Mouse (Mus musculus) heart, postnatal 4 days (tissue): ENCODE results near the gene Galnt6. TPM values are rescaled to one million over a fixed set of nuclear protein-coding genes. Genes with fewer than 3 reads are reported as not detected.
A peak's percentile ranks its signal among the peaks of the same experiment; 100 is the strongest.

ENCODE experiments used
- DNase-seq: peaks from one replicate; pipeline ENCODE4 v3.0.0; 2021
- total RNA-seq, 2 experiments: library from RNA; stranded (reverse); gene quantifications; 2 replicates each; pipeline ENCODE4 v1.2.3; 2021

The Galnt6 gene
- total RNA-seq, 2 experiments from 2014 or later, result 1.3 to 1.6 TPM

- peak; percentile 90 for DNase-seq
Measured at GRCm38 (mm10) chr15:100683041-100683440, 46.1 kb downstream of the Galnt6 start.

- DNase-seq, result no peak
Measured at GRCm38 (mm10) chr15:100681770-100682169, 47.4 kb downstream of the Galnt6 start.

- DNase-seq, result no peak
Measured at GRCm38 (mm10) chr15:100680381-100680780, 48.8 kb downstream of the Galnt6 start.

DNA sequence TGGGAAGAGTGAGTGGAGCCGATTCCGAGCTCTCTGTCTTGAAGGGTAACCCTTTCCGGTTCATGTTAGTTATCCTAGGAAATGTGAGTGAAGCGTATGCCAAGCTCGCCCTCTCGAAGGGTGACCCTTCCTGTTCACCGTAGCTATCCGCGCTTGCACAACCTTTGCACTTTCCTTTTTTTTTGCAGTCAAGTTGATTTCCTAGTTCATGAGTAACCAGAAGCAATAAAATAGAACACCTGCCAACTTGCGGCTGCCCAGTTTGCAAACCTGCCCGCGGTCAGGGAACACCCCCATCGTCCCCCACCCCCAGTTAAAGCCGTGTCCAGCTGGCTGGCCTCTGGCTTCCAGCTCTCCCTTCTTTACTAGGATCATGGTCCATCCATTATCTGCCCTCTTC, 50.2 kb downstream of the Galnt6 start:
- DNase-seq, result no peak

DNA sequence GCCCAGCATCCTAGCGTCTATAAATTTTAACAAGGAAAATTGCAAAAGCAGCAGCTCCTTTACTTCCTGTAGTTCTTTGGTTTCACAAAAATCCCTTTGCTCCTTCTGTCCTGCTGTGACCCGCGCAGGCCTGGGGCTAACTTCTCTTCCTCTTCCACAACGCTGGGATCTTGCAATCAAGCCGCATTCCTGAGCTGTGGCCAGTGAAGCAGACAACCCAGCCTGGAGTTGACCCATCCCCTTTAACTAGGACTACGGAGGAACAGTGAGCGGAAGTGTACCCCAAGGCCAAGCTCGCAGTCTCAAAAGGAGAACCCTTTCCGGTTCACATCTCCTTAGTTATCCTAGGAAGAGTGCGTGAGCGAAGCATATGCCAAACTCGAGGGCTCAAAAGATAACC, 50.6 kb downstream of the Galnt6 start:
- DNase-seq, result no peak

DNA sequence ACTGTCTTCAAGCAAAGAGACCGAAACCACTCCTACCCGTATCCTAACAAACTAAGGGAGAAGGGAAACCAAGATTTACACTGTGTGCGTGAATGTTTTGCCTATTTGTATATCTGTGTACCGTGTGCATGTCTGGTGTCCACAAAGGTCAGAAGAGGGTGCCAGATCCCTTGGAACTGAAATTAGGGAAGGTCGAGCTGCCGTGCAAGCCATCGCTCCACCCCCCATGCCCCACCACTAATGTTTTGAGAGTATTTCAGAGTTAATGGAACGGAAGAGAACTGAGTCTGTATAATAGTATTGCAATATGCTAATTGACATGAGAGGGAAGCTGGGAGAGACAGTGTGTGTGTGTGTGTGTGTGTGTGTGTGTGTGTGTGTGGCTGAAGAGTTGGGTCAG, 51.5 kb downstream of the Galnt6 start:
- no peak for DNase-seq

DNA sequence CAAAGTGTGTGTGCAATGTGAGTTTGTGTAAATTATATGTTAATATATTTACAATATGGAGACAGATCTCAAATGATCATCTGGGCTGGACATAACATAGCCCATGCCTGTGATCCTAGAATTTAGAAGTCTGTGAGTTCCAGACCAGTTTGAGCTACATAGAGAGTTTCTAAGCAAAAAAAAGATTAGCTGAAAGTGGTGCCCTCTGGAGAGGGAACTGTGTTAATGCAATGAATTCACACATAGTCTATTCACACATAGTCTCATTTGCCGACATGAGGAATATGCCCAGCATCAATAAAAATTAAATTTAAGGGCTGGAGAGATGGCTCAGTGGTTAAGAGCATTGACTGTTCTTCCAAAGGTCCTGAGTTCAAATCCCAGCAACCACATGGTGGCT, 52.7 kb downstream of the Galnt6 start:
- no peak for DNase-seq

- DNase-seq, result no peak
Measured at GRCm38 (mm10) chr15:100675486-100675885, 53.7 kb downstream of the Galnt6 start.

DNA sequence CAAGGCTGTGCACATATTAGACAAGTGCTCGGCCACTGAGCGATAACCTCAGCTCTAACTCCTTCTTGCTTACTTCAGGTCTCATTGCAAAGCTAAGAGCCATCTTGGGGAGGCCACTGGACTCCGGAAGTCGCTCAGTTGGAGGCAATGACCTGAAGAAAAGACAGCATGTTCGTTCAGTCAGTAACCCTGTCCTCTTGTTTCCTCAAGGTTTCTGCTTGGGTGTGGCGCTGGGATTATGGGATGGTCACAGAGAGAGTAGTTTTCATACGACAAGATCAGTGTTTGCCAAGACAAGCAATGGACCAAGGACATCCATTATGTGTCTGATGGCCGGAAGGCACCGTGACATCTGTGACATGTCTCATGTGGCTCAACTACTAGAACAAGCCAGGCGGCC, 54.6 kb downstream of the Galnt6 start:
- no peak for DNase-seq

DNA sequence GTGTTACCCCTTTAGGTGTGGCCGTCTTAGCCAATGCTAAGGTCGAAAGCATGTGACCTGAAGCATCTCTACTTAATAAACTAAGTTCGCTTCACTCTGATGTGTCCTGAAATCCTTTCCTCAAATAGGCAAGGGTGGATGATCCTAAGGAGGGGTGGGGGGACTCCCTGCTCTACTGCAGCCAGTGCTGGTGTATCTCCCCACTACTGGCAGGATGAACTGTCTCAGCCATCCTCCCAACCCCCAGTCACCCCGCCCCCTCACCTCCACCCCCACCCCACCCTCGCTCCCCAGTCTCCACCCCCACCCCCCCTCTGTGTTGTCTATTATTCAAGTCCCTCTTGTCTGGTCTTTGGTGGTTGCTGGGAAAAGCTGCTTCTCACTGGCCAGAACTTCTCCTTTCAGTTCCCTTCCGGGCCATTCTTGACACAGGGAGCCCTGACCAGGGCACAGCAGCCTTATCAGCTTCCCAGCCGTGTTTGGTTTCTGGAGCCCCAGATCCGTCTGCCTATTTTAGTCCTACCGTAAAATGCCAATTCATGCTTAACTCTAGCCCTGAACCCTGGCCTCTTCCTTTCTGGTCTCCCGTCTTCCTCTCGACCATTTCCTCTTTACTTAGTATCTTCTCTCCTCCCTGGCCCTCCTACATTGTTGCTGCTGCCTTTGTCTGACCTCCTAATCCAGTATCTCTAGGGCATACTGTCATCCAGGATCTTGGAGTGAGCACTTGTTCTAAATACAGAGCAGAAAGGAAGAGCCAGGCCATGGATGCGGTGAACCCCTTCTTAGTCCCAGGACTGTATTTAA, 55.4 kb downstream of the Galnt6 start:
- no peak for DNase-seq

GRCm38 (mm10) chr15:100670833-100671232, 58.3 kb downstream of the Galnt6 start:
- no peak for DNase-seq

DNA sequence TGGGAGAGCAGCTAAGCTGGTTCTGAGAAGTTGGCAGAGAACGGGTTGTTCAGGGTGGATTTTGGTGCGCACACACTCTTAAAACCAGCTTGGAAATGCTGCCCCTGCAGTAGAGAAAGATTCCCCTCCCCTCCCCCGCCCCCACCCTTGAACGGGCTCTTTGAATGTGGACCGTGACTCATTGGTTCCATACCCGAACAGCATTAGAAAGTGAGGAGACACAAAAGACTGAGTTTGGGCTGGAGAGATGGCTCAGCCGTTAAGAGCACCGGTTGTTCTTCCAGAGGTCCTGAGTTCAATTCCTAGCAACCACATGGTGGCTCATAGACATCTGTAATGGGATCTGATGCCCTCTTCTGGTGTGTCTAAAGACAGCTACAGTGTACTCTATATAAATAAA, 59.2 kb downstream of the Galnt6 start:
- no peak for DNase-seq

DNA sequence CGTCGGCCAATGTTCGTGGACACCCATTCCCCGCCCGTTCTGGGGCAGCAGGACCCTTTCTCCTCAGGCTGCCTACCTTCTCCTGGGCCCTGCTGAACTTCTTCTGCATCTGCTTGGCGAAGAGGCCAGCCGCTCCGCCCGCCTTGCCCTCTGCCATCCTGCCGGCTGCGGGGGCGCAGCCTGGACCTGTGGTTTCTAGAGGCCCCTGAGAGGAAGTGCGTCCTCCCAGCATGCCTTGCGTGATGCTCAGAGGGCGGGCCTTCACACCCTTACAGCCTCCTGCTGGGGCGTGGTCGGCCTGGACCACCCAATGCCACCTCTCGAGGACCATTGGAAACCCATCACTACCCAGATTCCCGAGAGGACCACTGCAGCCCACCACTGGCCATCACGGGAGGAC, 59.8 kb downstream of the Galnt6 start, which contains the start of gene Bin2:
Gene Bin2 (minus strand): TSS at position 217 of the 400 bp plus-strand sequence.
- peak; percentile 26 for DNase-seq

GRCm38 (mm10) chr15:100667871-100668545, 61.2 kb downstream of the Galnt6 start:
- no peak for DNase-seq

GRCm38 (mm10) chr15:100667420-100667819, 61.8 kb downstream of the Galnt6 start:
- DNase-seq, result no peak

DNA sequence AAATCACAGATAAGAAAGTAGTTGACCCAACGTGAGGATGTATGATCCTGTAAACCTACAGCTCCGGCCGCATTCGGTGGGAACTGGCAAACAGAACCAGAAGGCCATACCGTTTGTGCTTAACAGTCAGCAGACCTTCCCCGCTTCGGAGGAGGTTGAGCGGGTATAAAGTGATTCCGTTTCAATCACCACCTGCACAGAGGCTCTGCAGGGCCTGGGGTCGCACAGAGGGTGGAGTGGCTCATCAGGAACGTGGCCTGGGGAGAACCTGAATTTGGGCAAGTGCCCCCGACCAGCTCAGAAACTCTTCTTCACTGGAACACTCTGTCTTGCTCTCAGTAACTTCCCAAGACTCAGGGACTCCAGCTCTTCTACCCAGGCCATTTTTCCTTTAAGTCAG, 62.3 kb downstream of the Galnt6 start:
- DNase-seq, result no peak

GRCm38 (mm10) chr15:100666219-100666696, 62.9 kb downstream of the Galnt6 start:
- peak; percentile 35 for DNase-seq

DNA sequence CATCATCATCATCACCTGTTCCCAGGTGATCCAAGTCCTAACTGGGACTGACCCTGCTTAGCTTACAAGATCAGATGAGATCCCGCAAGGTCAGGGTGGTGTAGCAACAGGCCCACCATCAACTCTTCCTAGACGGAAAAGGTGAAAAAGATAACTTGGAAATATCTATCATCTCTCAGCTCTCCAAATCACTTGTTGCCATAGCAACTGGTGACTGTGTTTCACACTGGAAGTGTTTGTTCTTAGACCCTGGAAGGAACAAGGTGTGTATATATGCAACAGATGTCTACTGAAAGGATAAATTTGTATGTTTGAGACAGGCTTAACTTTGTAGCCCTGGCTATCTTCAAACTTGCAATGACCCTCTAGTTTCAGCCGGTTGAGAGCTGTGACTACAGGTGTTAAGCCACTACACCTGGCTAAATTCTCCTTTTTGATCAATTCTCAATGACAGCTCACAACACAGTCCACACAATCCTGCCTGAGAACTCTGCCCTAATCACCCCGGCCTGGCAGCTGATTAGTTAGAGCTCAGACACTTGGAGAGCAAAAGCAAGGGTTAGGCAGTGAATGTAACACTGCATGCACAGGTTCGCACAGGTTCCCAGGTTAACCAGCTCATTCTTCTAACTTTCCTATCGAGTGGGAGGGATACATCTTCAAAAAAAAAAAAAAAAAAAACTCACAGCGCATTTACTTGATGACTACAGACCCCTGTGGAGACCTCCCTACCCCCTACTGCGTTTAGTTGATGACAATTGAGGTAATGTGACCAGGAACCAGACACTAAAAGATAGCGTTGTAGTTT, 63.6 kb downstream of the Galnt6 start:
- no peak for DNase-seq

GRCm38 (mm10) chr15:100664813-100665274, 64.3 kb downstream of the Galnt6 start:
- DNase-seq, result no peak

- DNase-seq, result no peak
Measured at GRCm38 (mm10) chr15:100660805-100661204, 68.4 kb downstream of the Galnt6 start.

DNA sequence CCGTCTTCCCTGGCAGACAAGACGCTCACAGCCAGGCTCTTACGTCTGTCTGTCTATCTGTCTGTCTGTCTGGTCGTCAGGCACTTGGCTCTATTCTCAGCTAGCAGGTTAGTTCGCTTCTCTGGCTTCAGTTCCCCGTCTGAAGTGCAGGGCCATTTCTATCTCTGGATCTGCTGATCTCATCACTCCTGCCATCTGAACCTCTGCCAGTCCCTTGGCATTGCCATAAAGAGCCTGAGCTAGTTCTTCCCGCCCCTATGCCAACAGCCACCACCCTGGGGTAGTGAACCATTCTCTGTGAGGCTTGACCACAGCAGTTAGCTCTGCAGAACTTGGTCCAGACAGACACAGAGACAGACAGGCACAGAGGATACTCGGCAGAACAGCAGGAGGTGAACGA, 68.9 kb downstream of the Galnt6 start:
- no peak for DNase-seq

DNA sequence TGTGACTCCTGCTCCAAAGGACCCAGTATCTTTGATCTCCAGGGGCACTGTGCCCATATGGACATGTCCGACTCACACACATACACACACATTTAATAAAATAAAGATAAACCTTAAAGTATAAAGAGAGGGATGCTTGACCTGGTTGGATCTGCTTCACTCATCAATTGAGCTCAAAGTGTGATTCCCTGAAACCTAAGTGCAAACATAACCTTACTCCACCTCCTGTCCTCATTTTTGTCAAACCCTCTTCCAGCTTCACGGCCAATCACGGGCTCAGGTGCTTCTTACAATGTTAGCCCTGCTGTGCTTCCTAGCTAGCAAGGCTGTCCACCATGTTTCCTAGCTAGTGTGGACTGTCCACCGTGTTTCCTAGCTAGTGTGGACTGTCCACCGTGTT, 74.0 kb downstream of the Galnt6 start:
- no peak for DNase-seq

GRCm38 (mm10) chr15:100654271-100654670, 74.9 kb downstream of the Galnt6 start:
- DNase-seq, result no peak
